Mouse (Mus musculus) liver, embryonic 13.5 days (tissue): Measurements from ENCODE around the gene Hsf5. TPM values are rescaled to one million over a fixed set of nuclear protein-coding genes. Genes with fewer than 3 reads are reported as not detected.

Experiments used
- ATAC-seq: fragments of 200-750 bp; cut with Nextera tagmentation; 2 replicates; pipeline ENCODE4 v1.8.0; 2017; ENCODE audit warnings: low read depth, mild to moderate bottlenecking, moderate number of reproducible peaks, moderate library complexity
- DNase-seq: peaks from one replicate; pipeline ENCODE4 v3.0.0; 2022
- H3K27ac ChIP-seq: fragments of 300-500 bp; sonication (generic); 2 replicates; pipeline ENCODE4 v1.5.1; 2015; ENCODE audit warnings: moderate library complexity, mild to moderate bottlenecking, inconsistent platforms
- H3K27me3 ChIP-seq: fragments of 300-500 bp; sonication (generic); 2 replicates; pipeline ENCODE4 v1.6.1; 2015; ENCODE audit warnings: mild to moderate bottlenecking, inconsistent platforms
- H3K36me3 ChIP-seq: fragments of 300-500 bp; sonication (generic); 2 replicates; pipeline ENCODE4 v1.6.1; 2015; ENCODE audit warnings: mild to moderate bottlenecking, inconsistent platforms
- H3K4me1 ChIP-seq: fragments of 300-500 bp; sonication (generic); replicated peaks from 2 replicates; pipeline ENCODE4 v1.6.1; 2015; ENCODE audit warnings: inconsistent platforms
- H3K4me2 ChIP-seq: fragments of 300-500 bp; sonication (generic); 2 replicates; pipeline ENCODE4 v1.6.1; 2015; ENCODE audit warnings: inconsistent platforms, mild to moderate bottlenecking, moderate library complexity
- H3K4me3 ChIP-seq: fragments of 300-500 bp; sonication (generic); replicated peaks from 2 replicates; pipeline ENCODE4 v1.5.1; 2015; ENCODE audit warnings: mild to moderate bottlenecking, inconsistent platforms
- H3K9ac ChIP-seq: fragments of 300-500 bp; sonication (generic); 2 replicates; pipeline ENCODE4 v1.6.1; 2015; ENCODE audit warnings: mild to moderate bottlenecking, inconsistent platforms
- H3K9me3 ChIP-seq: fragments of 300-500 bp; sonication (generic); replicated peaks from 2 replicates; pipeline ENCODE4 v1.6.1; 2016; ENCODE audit warnings: inconsistent platforms
- WGBS: fragments of 180-500 bp; shearing (Covaris S2); methylation state at CpG from one replicate; pipeline ENCODE4 v1.1.7; 2015; ENCODE audit not compliant: insufficient replicate concordance; 5-methylcytosine and 5-hydroxymethylcytosine counted together
- polyA plus RNA-seq: library from polyadenylated mRNA; unstranded; fragments of >200 nt; fragmentation: Nextera tagmentation; extraction: Ambion mirVana; gene quantifications from 2 replicates; pipeline ENCODE4 v1.2.1, GENCODE M21; 2015

The Hsf5 gene
- polyA plus RNA-seq, 1 experiment from 2014 or later = 0.03 TPM

GRCm38 (mm10) chr11:87689402-87689808 is 72.4 kb downstream of the Hsf5 start:
- H3K4me2 ChIP-seq = peak overlapping the region; percentile 60
- peak overlapping the region; percentile 72 for H3K27ac ChIP-seq
- no peaks in the 10 kb centered on the region for H3K27me3 ChIP-seq
- ATAC-seq = peak; percentile 52
- peak overlapping the region; percentile 30 for H3K4me3 ChIP-seq
- H3K4me1 ChIP-seq = peaks cover 61% of the 10 kb centered on the region
- WGBS = 36% methylated on average over 7 of the region's 7 CpGs
- H3K9ac ChIP-seq = 0 out of 2 replicates have a peak overlapping the region, but pooled peaks have one; percentile 37
- H3K9me3 ChIP-seq = no peaks in the 10 kb centered on the region
- no peak for DNase-seq
- H3K36me3 ChIP-seq = no peaks in the 10 kb centered on the region

- Histone ChIP-seq H3K27ac (peak overlapping the region; percentile 72), H3K4me2 (peak overlapping the region; percentile 60), H3K9ac (peak overlapping the region; percentile 37), H3K4me3 (peak overlapping the region; percentile 30), H3K9me3 (no peaks in the 10 kb centered on the region), H3K4me1 (peaks cover 61% of the 10 kb centered on the region), H3K36me3 (no peaks in the 10 kb centered on the region), H3K27me3 (no peaks in the 10 kb centered on the region)
- DNase-seq = no peak
- 34% methylated on average over 16 of the region's 16 CpGs for WGBS
- ATAC-seq = peak; percentile 76
These were observed 73.2 kb downstream of the Hsf5 start for GRCm38 (mm10) chr11:87690054-87690740.

- Histone ChIP-seq H3K4me1 (peaks cover 51% of the 10 kb centered on the region), H3K4me2 (no peak overlapping the region), H3K27me3 (no peaks in the 10 kb centered on the region), H3K9me3 (no peaks in the 10 kb centered on the region), H3K4me3 (no peak overlapping the region), H3K9ac (no peak overlapping the region), H3K27ac (peak overlapping the region; percentile 44; the same call in 1 of the 2 replicates), H3K36me3 (no peaks in the 10 kb centered on the region)
- ATAC-seq (no peak), DNase-seq (no peak)
- WGBS = 67% methylated on average over 14 of the region's 14 CpGs
These were observed 80.2 kb downstream of the Hsf5 start for GRCm38 (mm10) chr11:87697131-87697682.

- peaks cover 57% of the 10 kb centered on the region for H3K4me1 ChIP-seq
- H3K27ac ChIP-seq = no peak overlapping the region
- H3K9ac ChIP-seq = no peak overlapping the region
- no peaks in the 10 kb centered on the region for H3K27me3 ChIP-seq
- no peaks in the 10 kb centered on the region for H3K36me3 ChIP-seq
- no peak overlapping the region for H3K4me3 ChIP-seq
- no peak for ATAC-seq
- no peak overlapping the region for H3K4me2 ChIP-seq
- H3K9me3 ChIP-seq = no peaks in the 10 kb centered on the region
- 80% methylated on average over 4 of the region's 4 CpGs for WGBS
- DNase-seq = no peak
These were observed 81.2 kb downstream of the Hsf5 start for GRCm38 (mm10) chr11:87698126-87698525.

- 51% methylated on average over 6 of the region's 6 CpGs for WGBS
- Histone ChIP-seq H3K4me1 (peaks cover 85% of the 10 kb centered on the region), H3K9me3 (no peaks in the 10 kb centered on the region), H3K9ac (peak overlapping the region; percentile 54; the same call in 1 of the 2 replicates), H3K27ac (peak overlapping the region; percentile 68), H3K36me3 (no peaks in the 10 kb centered on the region), H3K4me3 (no peak overlapping the region), H3K4me2 (0 out of 2 replicates have a peak overlapping the region, but pooled peaks have one; percentile 10), H3K27me3 (no peaks in the 10 kb centered on the region)
- no peak for DNase-seq
- ATAC-seq = peak; percentile 13; the same call in 1 of the 2 replicates
These were observed 84.1 kb downstream of the Hsf5 start for GRCm38 (mm10) chr11:87701108-87701507.

- WGBS = 33% methylated on average over 14 of the region's 14 CpGs
- no peaks in the 10 kb centered on the region for H3K9me3 ChIP-seq
- H3K4me3 ChIP-seq = peak overlapping the region; percentile 9; the same call in 1 of the 2 replicates
- H3K4me2 ChIP-seq = peak overlapping the region; percentile 10
- peaks cover 84% of the 10 kb centered on the region for H3K4me1 ChIP-seq
- DNase-seq (no peak), ATAC-seq (no peak)
- H3K27me3 ChIP-seq = no peaks in the 10 kb centered on the region
- peak overlapping the region; percentile 54 for H3K9ac ChIP-seq
- H3K36me3 ChIP-seq = no peaks in the 10 kb centered on the region
- H3K27ac ChIP-seq = peak overlapping the region; percentile 68
These were observed 85.1 kb downstream of the Hsf5 start for GRCm38 (mm10) chr11:87701877-87702620.

- H3K4me1 ChIP-seq = peaks cover 91% of the 10 kb centered on the region
- WGBS = 48% methylated on average over 5 of the region's 5 CpGs
- peak; percentile 80 for ATAC-seq
These were observed 86.7 kb downstream of the Hsf5 start for GRCm38 (mm10) chr11:87703654-87704053.

GRCm38 (mm10) chr11:87704289-87704688 is 87.3 kb downstream of the Hsf5 start:
- no peak for ATAC-seq
- peak overlapping the region; percentile 50; the same call in 1 of the 2 replicates for H3K9ac ChIP-seq
- DNase-seq = no peak
- WGBS = 74% methylated on average over 9 of the region's 9 CpGs
- H3K4me3 ChIP-seq = no peak overlapping the region
- H3K27ac ChIP-seq = peak overlapping the region; percentile 76
- no peaks in the 10 kb centered on the region for H3K27me3 ChIP-seq
- peak overlapping the region; percentile 33 for H3K4me2 ChIP-seq
- peaks cover 95% of the 10 kb centered on the region for H3K4me1 ChIP-seq
- no peaks in the 10 kb centered on the region for H3K9me3 ChIP-seq
- no peaks in the 10 kb centered on the region for H3K36me3 ChIP-seq

More at GRCm38 (mm10) chr11:87703654-87704053, 86.7 kb downstream of the Hsf5 start:
- Histone ChIP-seq H3K9ac (peak overlapping the region; percentile 50), H3K9me3 (no peaks in the 10 kb centered on the region), H3K27ac (peak overlapping the region; percentile 76), H3K4me3 (no peak overlapping the region), H3K36me3 (no peaks in the 10 kb centered on the region), H3K27me3 (no peaks in the 10 kb centered on the region), H3K4me2 (peak overlapping the region; percentile 33)
- DNase-seq = peak; percentile 51

GRCm38 (mm10) chr11:87707570-87707969 is 90.6 kb downstream of the Hsf5 start:
- H3K27ac ChIP-seq = peak overlapping the region; percentile 35; the same call in 1 of the 2 replicates
- no peaks in the 10 kb centered on the region for H3K27me3 ChIP-seq
- WGBS = 71% methylated on average over 8 of the region's 8 CpGs
- H3K9ac ChIP-seq = no peak overlapping the region
- ATAC-seq (no peak), DNase-seq (no peak)
- H3K9me3 ChIP-seq = no peaks in the 10 kb centered on the region
- no peak overlapping the region for H3K4me2 ChIP-seq
- H3K36me3 ChIP-seq = no peaks in the 10 kb centered on the region
- no peak overlapping the region for H3K4me3 ChIP-seq
- peaks cover 95% of the 10 kb centered on the region for H3K4me1 ChIP-seq

GRCm38 (mm10) chr11:87708979-87709378 is 92.0 kb downstream of the Hsf5 start:
- no peaks in the 10 kb centered on the region for H3K27me3 ChIP-seq
- ATAC-seq = no peak
- H3K27ac ChIP-seq = peak overlapping the region; percentile 35
- 73% methylated on average over 5 of the region's 5 CpGs for WGBS
- peak overlapping the region; percentile 62 for H3K4me2 ChIP-seq
- H3K9ac ChIP-seq = peak overlapping the region; percentile 56
- no peak overlapping the region for H3K4me3 ChIP-seq
- no peaks in the 10 kb centered on the region for H3K9me3 ChIP-seq
- H3K4me1 ChIP-seq = peaks cover 91% of the 10 kb centered on the region
- no peak for DNase-seq
- no peaks in the 10 kb centered on the region for H3K36me3 ChIP-seq
